17 mouse cellular contexts compared by ENCODE assay signal in genomic region chr10:56700126-56700525, GRCm38 (mm10).
DNase-seq lines count a peak whose midpoint lies in the region; ATAC-seq and TF ChIP-seq lines count a peak whose summit lies in the region.
"Had no signal": no experiment of that assay in that cellular context is flagged by ENCODE, and none has a peak within 500 bp of the region (broad histone marks: within the 10 kb centered on the region; RNA-seq: fewer than 3 reads in every experiment).

No protein-coding gene starts in this region.

- H3K4me1 ChIP-seq in lung, adult 2 months (ENCODE audit: control insufficient read depth, insufficient read depth, low read length): no peaks in the 10 kb centered on the region
- no peaks in the 10 kb centered on the region for H3K4me1 ChIP-seq in stomach, postnatal 0 days (replicated peaks; ENCODE audit: control insufficient read depth, insufficient read depth)
- H3K4me1 ChIP-seq: embryonic facial prominence, embryonic 13.5 days; hindbrain, embryonic 12.5 days; intestine, embryonic 15.5 days; neural tube, embryonic 15.5 days had no signal

- no peaks in the 10 kb centered on the region for H3K36me3 ChIP-seq in stomach, postnatal 0 days (ENCODE audit: control insufficient read depth, insufficient read depth, low read length)
- H3K36me3 ChIP-seq: embryonic facial prominence, embryonic 13.5 days; hindbrain, embryonic 12.5 days; intestine, embryonic 15.5 days; neural tube, embryonic 15.5 days had no signal

- TF ChIP-seq POLR2A in lung, adult 2 months (IDR thresholded peaks at IDR 0.05; ENCODE audit: borderline replicate concordance, extremely low read depth, low read depth, low read length): no peak

- no peak overlapping the region for H3K4me3 ChIP-seq in lung, adult 2 months (replicated peaks; ENCODE audit: extremely low read depth, low read depth, low read length)
- no peak overlapping the region for H3K4me3 ChIP-seq in stomach, postnatal 0 days (ENCODE audit: low read depth, low read length)
- H3K4me3 ChIP-seq: embryonic facial prominence, embryonic 13.5 days; hindbrain, embryonic 12.5 days; intestine, embryonic 15.5 days; neural tube, embryonic 15.5 days had no signal

- TF ChIP-seq EP300 in stomach, postnatal 0 days (optimal IDR thresholded peaks at IDR 0.05): no peak

- no peak for TF ChIP-seq CTCF in lung, adult 2 months (IDR thresholded peaks at IDR 0.05; ENCODE audit: insufficient read depth, low read length)
- TF ChIP-seq CTCF in stomach, postnatal 0 days (IDR thresholded peaks at IDR 0.05; ENCODE audit: low read depth): no peak

- no peak for ATAC-seq in stomach, postnatal 0 days (ENCODE audit: low FRiP score, low TSS enrichment)
- ATAC-seq: intestine, embryonic 15.5 days had no signal

- no peak overlapping the region for H3K27ac ChIP-seq in stomach, postnatal 0 days (replicated peaks)
- H3K27ac ChIP-seq: embryonic facial prominence, embryonic 13.5 days; hindbrain, embryonic 12.5 days; intestine, embryonic 15.5 days; neural tube, embryonic 15.5 days had no signal

- H3K4me2 ChIP-seq in stomach, postnatal 0 days (replicated peaks; ENCODE audit: low read depth): no peak overlapping the region
- H3K4me2 ChIP-seq: embryonic facial prominence, embryonic 13.5 days; hindbrain, embryonic 12.5 days; intestine, embryonic 15.5 days; lung, embryonic 14.5 days; neural tube, embryonic 15.5 days had no signal

- 66% methylated on average over 6 of the region's 6 CpGs for WGBS in lung, adult 2 months
- WGBS in stomach, postnatal 0 days: 68% methylated on average over 6 of the region's 6 CpGs

- no peaks in the 10 kb centered on the region for H3K27me3 ChIP-seq in stomach, postnatal 0 days (ENCODE audit: control insufficient read depth, insufficient read depth, low read length)
- H3K27me3 ChIP-seq: embryonic facial prominence, embryonic 13.5 days; hindbrain, embryonic 12.5 days; intestine, embryonic 15.5 days; neural tube, embryonic 15.5 days had no signal

- peak; percentile 13 to 14 for DNase-seq in cerebellum, postnatal 10 days
- no peak for DNase-seq in cerebellum, adult 8-10 months
- peak; percentile 3 for DNase-seq in lung, postnatal 10 days
- DNase-seq in lung, adult 2 months: no peak
- peak; percentile 20 for DNase-seq in gastrocnemius, postnatal 14 days
- peak; percentile 58 for DNase-seq in skeletal muscle tissue, adult 2 months (ENCODE audit: low read depth, low spot score)
- DNase-seq in stomach, postnatal 0 days (ENCODE audit: low spot score): no peak
- DNase-seq in right cerebral cortex, adult 2 months (ENCODE audit: low spot score in 2 of 2): no peak
- DNase-seq: cerebellum, postnatal 36 days; liver; lung, embryonic 14.5 days; right cerebral cortex, postnatal 25 days; thymus, adult 2 months had no signal

- H3K9ac ChIP-seq in stomach, postnatal 0 days (ENCODE audit: low read length): no peak overlapping the region
- H3K9ac ChIP-seq: embryonic facial prominence, embryonic 13.5 days; hindbrain, embryonic 12.5 days; intestine, embryonic 15.5 days; lung, embryonic 14.5 days; neural tube, embryonic 15.5 days had no signal

- intact Hi-C loops in gastrocnemius, postnatal 14 days (cut with DNase I; ENCODE audit: low total_unique reads): no loop called here

- no peaks in the 10 kb centered on the region for H3K9me3 ChIP-seq in stomach, postnatal 0 days (ENCODE audit: control insufficient read depth, low read length)
- H3K9me3 ChIP-seq: embryonic facial prominence, embryonic 13.5 days; hindbrain, embryonic 12.5 days; intestine, embryonic 15.5 days; neural tube, embryonic 15.5 days had no signal

Comparison
In these comparisons a context has a peak if more than half of its experiments do, and no peak if none do; other contexts are left out.
1. DNase-seq: peak in cerebellum, postnatal 10 days (2 of 2), lung, postnatal 10 days (single experiment), gastrocnemius, postnatal 14 days (single experiment) and skeletal muscle tissue, adult 2 months (single experiment); none in cerebellum, adult 8-10 months (single experiment), lung, adult 2 months (single experiment), stomach, postnatal 0 days (single experiment) and right cerebral cortex, adult 2 months (0 of 2).